Mouse (Mus musculus): ENCODE measurements around the gene Rps6kb1. TPM values are rescaled to one million over a fixed set of nuclear protein-coding genes. Genes with fewer than 3 reads are reported as not detected.

Rps6kb1 gene
- polyA plus RNA-seq, 1 experiment = 31.4 TPM

DNA sequence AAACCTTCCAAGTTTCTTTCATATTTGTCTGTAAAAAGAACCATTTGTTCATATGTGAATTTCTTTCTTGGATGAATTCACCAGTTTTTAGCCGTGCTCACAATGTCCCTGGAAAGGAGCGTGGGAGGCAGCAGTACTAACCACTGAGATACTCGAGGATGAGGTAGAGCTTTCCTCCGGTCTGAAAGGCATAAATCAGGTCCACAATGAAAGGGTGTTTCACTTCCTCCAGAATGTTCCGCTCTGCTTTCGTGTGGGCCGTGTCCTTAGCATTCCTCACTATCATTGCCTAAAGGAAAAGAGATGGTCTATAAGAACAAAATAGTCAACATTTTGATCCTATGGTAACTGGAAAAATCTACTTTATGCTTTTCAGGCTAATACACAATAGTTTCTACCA lies 24.9 kb downstream of the Rps6kb1 start:
- Histone ChIP-seq H3K4me3 (replicated peaks; ENCODE audit: control insufficient read depth, low read depth, low read length) (no peak overlapping the region), H3K27ac (ENCODE audit: control insufficient read depth, insufficient read depth, low read depth, low read length, poor library complexity) (no peak overlapping the region), H3K4me1 (ENCODE audit: control insufficient read depth, insufficient read depth, low read length) (no peaks in the 10 kb centered on the region)
- no peak for TF ChIP-seq CTCF (IDR thresholded peaks at IDR 0.05; ENCODE audit: control insufficient read depth, insufficient read depth, low read length)
- 82% methylated on average over 7 of the region's 7 CpGs for WGBS

DNA sequence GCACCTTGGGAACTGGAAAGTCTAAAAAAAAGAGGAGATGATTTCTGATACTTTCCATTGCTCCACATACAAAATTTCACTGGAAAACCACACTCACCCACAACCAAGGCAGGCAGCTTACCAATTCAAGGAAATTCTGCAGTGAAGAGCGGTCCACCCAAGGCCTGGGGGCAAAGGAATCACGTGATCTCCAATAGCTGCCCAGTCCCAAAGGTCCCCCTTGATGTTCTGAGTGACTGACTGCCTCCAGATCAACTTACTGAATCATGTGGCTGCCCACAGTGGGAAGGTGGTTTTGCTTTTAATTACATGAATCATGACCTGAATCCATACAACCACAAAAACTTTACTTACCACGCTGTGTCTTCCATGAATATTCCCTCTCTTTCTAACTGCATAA lies 27.4 kb downstream of the Rps6kb1 start:
- Histone ChIP-seq H3K4me1 (ENCODE audit: control insufficient read depth, insufficient read depth, low read length) (no peaks in the 10 kb centered on the region), H3K27ac (ENCODE audit: control insufficient read depth, insufficient read depth, low read depth, low read length, poor library complexity) (no peak overlapping the region), H3K4me3 (replicated peaks; ENCODE audit: control insufficient read depth, low read depth, low read length) (no peak overlapping the region)
- WGBS = 88% methylated on average over 3 of the region's 3 CpGs
- TF ChIP-seq CTCF (IDR thresholded peaks at IDR 0.05; ENCODE audit: control insufficient read depth, insufficient read depth, low read length) = no peak
- TF ChIP-seq POLR2A (IDR thresholded peaks at IDR 0.05; ENCODE audit: borderline replicate concordance, control insufficient read depth, low read depth, low read length) = no peak

DNA sequence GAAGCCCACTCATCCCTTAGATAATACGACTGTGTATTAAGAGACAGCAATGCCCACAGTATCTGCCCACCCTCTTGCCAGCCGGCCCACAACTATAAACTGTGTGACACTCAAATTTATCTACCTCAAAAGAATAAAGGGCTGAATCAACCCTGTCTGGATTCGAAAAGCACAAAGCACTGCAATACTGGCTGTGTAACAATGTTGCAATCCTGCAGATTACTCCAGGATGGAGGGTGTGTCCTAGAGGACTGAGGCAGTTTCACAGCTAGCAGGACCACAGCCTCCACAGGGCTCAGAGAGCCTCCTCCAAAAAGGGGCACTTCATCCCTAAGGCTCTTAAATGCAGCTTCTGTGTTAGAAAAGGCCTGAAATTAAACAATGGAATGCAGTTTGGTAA lies 28.0 kb downstream of the Rps6kb1 start:
- no peak overlapping the region for H3K4me3 ChIP-seq (replicated peaks; ENCODE audit: control insufficient read depth, low read depth, low read length)
- TF ChIP-seq POLR2A (IDR thresholded peaks at IDR 0.05; ENCODE audit: borderline replicate concordance, control insufficient read depth, low read depth, low read length) (no peak), CTCF (IDR thresholded peaks at IDR 0.05; ENCODE audit: control insufficient read depth, insufficient read depth, low read length) (no peak)
- H3K4me1 ChIP-seq (ENCODE audit: control insufficient read depth, insufficient read depth, low read length) = no peaks in the 10 kb centered on the region
- WGBS = 76% methylated on average over 3 of the region's 3 CpGs
- no peak overlapping the region for H3K27ac ChIP-seq (ENCODE audit: control insufficient read depth, insufficient read depth, low read depth, low read length, poor library complexity)

DNA sequence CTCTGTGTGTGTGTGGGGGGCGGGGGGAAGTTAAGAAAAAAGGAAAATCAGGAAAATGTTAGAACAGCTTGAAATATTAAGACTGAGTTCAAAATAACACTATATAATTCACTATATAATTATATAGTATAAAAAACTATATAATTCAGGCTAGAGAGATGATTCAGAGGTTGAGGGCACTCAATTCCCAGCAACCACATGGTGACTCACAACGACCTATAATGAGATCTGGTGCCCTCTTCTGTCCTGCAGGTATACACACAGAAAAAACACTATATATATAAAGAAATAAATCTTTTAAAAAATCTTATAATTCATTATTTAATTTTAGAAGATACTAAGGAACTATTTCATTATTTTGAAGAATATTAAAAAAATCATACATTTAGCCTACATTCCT lies 36.6 kb downstream of the Rps6kb1 start:
- no peaks in the 10 kb centered on the region for H3K4me1 ChIP-seq (ENCODE audit: control insufficient read depth, insufficient read depth, low read length)
- no peak overlapping the region for H3K4me3 ChIP-seq (replicated peaks; ENCODE audit: control insufficient read depth, low read depth, low read length)
- 79% methylated on average over 2 of the region's 2 CpGs for WGBS
- H3K27ac ChIP-seq (ENCODE audit: control insufficient read depth, insufficient read depth, low read depth, low read length, poor library complexity) = no peak overlapping the region
- no peak for TF ChIP-seq POLR2A (IDR thresholded peaks at IDR 0.05; ENCODE audit: borderline replicate concordance, control insufficient read depth, low read depth, low read length)
- TF ChIP-seq CTCF (IDR thresholded peaks at IDR 0.05; ENCODE audit: control insufficient read depth, insufficient read depth, low read length) = no peak

DNA sequence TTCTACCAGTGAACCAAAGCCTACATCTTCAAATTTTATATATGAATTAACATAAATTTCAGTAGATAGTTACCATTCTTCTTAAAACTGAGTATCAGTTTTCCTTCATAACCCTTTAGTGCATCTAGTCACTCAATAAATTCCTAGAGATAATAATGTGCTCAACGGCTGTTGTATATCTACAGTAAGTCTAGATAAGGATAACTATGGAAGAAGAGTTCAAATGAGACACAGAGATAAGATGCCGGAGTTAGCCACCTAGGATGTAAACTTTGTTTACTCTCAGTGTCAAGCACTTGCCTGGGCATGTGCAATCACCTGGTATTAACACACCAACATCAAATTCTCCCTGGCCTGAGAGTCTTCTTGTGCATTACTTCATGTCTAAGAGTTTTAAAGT lies 37.3 kb downstream of the Rps6kb1 start:
- H3K27ac ChIP-seq (ENCODE audit: control insufficient read depth, insufficient read depth, low read depth, low read length, poor library complexity) = no peak overlapping the region
- TF ChIP-seq POLR2A (IDR thresholded peaks at IDR 0.05; ENCODE audit: borderline replicate concordance, control insufficient read depth, low read depth, low read length) = no peak
- TF ChIP-seq CTCF (IDR thresholded peaks at IDR 0.05; ENCODE audit: control insufficient read depth, insufficient read depth, low read length) = no peak
- no peak overlapping the region for H3K4me3 ChIP-seq (replicated peaks; ENCODE audit: control insufficient read depth, low read depth, low read length)
- WGBS = 63% methylated on average over 2 of the region's 2 CpGs
- H3K4me1 ChIP-seq (ENCODE audit: control insufficient read depth, insufficient read depth, low read length) = no peaks in the 10 kb centered on the region

DNA sequence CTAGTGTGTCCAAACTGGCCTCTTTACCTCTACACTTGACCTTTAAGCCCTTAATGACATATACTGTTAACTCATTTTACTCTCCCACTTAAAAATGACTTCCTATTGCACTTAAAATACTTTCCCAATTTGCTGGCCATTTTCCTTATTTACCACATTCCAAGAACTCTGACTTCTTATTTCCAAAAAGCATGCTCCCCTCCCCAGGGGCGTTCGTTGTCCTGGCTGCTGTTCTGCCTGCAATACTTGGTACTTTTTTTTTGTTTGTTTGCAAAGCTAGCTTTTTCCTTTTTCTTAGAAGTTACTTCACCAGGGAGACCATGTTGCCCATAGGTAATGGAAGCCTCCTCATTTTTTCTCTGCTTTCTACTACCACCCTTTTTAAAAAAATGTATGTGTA lies 41.5 kb downstream of the Rps6kb1 start:
- Histone ChIP-seq H3K4me1 (ENCODE audit: control insufficient read depth, insufficient read depth, low read length) (no peaks in the 10 kb centered on the region), H3K4me3 (replicated peaks; ENCODE audit: control insufficient read depth, low read depth, low read length) (no peak overlapping the region), H3K27ac (ENCODE audit: control insufficient read depth, insufficient read depth, low read depth, low read length, poor library complexity) (no peak overlapping the region)
- TF ChIP-seq CTCF (IDR thresholded peaks at IDR 0.05; ENCODE audit: control insufficient read depth, insufficient read depth, low read length) = no peak
- TF ChIP-seq POLR2A (IDR thresholded peaks at IDR 0.05; ENCODE audit: borderline replicate concordance, control insufficient read depth, low read depth, low read length) = no peak
- 89% methylated on average over 2 of the region's 2 CpGs for WGBS

DNA sequence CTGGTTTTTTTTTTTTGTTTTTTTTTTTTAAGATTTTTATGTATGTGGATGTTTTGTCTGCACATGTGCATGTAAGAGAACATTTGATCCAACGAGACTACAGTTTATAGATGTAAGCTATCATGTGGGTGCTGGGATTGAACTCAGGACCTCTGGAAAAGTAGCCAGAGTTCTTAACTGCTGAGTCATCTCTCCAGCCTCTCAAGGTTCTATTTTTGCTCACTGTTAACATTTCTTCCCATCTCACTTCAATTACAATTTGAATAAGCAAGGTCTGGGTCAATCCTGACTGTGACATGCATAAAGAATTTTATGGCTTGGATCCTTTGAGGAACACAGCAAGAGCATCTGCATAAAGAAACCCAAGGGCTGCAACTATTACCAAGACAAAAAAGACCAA lies 43.8 kb downstream of the Rps6kb1 start:
- Histone ChIP-seq H3K4me3 (replicated peaks; ENCODE audit: control insufficient read depth, low read depth, low read length) (no peak overlapping the region), H3K27ac (ENCODE audit: control insufficient read depth, insufficient read depth, low read depth, low read length, poor library complexity) (no peak overlapping the region), H3K4me1 (ENCODE audit: control insufficient read depth, insufficient read depth, low read length) (no peaks in the 10 kb centered on the region)
- no peak for TF ChIP-seq CTCF (IDR thresholded peaks at IDR 0.05; ENCODE audit: control insufficient read depth, insufficient read depth, low read length)
- TF ChIP-seq POLR2A (IDR thresholded peaks at IDR 0.05; ENCODE audit: borderline replicate concordance, control insufficient read depth, low read depth, low read length) = no peak
- 74% methylated on average over 1 of the region's 1 CpGs for WGBS

DNA sequence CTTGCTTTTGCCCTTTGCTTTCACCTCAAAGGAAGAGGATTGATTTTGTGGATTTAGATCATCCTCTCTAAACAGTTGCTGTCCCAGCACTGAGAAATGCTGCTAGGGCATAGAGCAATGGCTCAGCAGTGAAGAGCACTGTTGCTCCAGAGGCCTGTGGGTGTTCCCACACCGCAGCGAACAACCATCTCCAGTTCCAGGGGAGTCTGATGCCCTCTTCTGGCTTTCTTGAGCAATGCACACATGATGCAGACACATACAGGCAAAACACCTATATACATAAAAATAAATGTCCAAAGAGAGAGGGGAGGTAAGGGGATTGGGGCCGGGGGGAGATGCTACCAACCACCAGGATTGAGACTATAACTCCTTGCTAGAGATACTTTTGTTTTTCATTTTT lies 46.7 kb downstream of the Rps6kb1 start:
- H3K27ac ChIP-seq (ENCODE audit: control insufficient read depth, insufficient read depth, low read depth, low read length, poor library complexity) = no peak overlapping the region
- no peaks in the 10 kb centered on the region for H3K4me1 ChIP-seq (ENCODE audit: control insufficient read depth, insufficient read depth, low read length)
- WGBS = 83% methylated on average over 3 of the region's 3 CpGs
- no peak overlapping the region for H3K4me3 ChIP-seq (replicated peaks; ENCODE audit: control insufficient read depth, low read depth, low read length)
- TF ChIP-seq POLR2A (IDR thresholded peaks at IDR 0.05; ENCODE audit: borderline replicate concordance, control insufficient read depth, low read depth, low read length) = no peak
- TF ChIP-seq CTCF (IDR thresholded peaks at IDR 0.05; ENCODE audit: control insufficient read depth, insufficient read depth, low read length) = no peak

DNA sequence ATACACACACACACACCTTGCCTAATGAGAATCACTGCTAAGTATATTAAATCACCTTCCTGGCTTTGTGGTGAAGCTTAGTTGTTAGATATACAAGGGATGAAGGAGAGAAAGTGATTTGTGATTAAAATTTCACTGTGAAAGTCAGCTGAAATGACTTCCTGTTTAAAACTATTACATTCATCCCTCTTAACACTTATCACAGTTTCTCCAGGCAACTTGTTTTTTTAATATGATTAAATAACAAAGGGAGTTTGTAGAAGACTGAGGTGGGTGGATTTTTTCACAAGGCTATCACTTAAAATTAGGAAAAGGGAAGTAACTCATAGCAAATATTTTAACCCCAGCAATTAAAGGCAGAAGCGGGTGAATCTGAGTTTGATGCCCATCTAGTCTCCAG lies 47.2 kb downstream of the Rps6kb1 start:
- Histone ChIP-seq H3K4me1 (ENCODE audit: control insufficient read depth, insufficient read depth, low read length) (no peaks in the 10 kb centered on the region), H3K27ac (ENCODE audit: control insufficient read depth, insufficient read depth, low read depth, low read length, poor library complexity) (no peak overlapping the region), H3K4me3 (replicated peaks; ENCODE audit: control insufficient read depth, low read depth, low read length) (no peak overlapping the region)
- no peak for TF ChIP-seq POLR2A (IDR thresholded peaks at IDR 0.05; ENCODE audit: borderline replicate concordance, control insufficient read depth, low read depth, low read length)
- no peak for TF ChIP-seq CTCF (IDR thresholded peaks at IDR 0.05; ENCODE audit: control insufficient read depth, insufficient read depth, low read length)
- 87% methylated on average over 1 of the region's 1 CpGs for WGBS
